Mouse (Mus musculus): Measurements from ENCODE around the gene Dusp10.

The Dusp10 gene

DNA sequence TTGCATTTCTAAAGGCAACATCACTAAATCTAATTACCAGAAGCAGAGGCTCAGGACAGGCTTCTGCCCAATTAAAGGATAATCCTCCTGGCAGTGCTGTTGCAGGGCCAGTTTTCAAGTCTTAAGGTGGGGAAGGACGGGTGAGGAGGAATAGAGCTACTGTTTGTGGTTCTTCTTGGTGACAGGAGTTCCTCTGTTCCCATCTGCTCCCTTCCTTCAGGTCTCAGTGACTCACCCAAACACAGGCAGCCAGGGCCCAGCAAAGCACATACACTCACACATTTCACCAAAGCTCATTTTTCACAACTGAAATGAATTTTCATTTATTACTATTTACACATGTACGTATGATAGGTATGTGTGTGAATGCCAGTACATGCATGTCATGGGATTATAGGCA lies 93.7 kb downstream of the Dusp10 start:
- no peak for TF ChIP-seq CTCF (conservative IDR thresholded peaks at IDR 0.05; ENCODE audit: low read length)
- no peak for TF ChIP-seq NANOG (IDR thresholded peaks at IDR 0.05; ENCODE audit: borderline replicate concordance, low read length)
- no peak for TF ChIP-seq POU5F1 (IDR thresholded peaks at IDR 0.05; ENCODE audit: borderline replicate concordance, low read length)
- Histone ChIP-seq H3K36me3 (ENCODE audit: insufficient read depth, low read length) (no peaks in the 10 kb centered on the region), H3K4me1 (replicated peaks; ENCODE audit: low read depth, low read length) (no peaks in the 10 kb centered on the region), H3K4me3 (replicated peaks; ENCODE audit: low read length) (no peak overlapping the region), H3K27me3 (ENCODE audit: insufficient read depth, low read length) (no peaks in the 10 kb centered on the region), H3K9me3 (ENCODE audit: low read length) (no peaks in the 10 kb centered on the region)

DNA sequence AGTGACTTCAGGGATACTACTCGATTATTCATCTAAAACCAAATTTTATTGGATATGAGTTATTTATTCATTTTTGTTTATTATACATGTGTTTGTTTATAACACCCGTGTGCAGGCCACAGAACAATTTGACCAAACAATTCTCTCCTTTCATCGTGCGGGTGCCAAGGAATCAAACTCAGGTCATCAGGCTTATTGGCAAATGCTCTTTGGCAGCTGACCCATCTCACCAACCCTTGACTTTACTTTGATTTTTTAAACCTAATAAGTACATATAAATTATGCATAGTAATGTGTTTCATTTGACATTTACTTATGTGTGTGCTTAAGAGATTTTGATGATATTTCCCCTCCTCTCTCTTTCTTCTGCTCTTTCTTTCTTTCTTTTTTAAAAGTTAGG lies 94.3 kb downstream of the Dusp10 start:
- H3K27me3 ChIP-seq (ENCODE audit: insufficient read depth, low read length), result no peaks in the 10 kb centered on the region
- no peak overlapping the region for H3K4me3 ChIP-seq (replicated peaks; ENCODE audit: low read length)
- H3K4me1 ChIP-seq (replicated peaks; ENCODE audit: low read depth, low read length), result no peaks in the 10 kb centered on the region
- no peaks in the 10 kb centered on the region for H3K36me3 ChIP-seq (ENCODE audit: insufficient read depth, low read length)
- no peak for TF ChIP-seq POU5F1 (IDR thresholded peaks at IDR 0.05; ENCODE audit: borderline replicate concordance, low read length)
- TF ChIP-seq CTCF (conservative IDR thresholded peaks at IDR 0.05; ENCODE audit: low read length), result no peak
- no peak for TF ChIP-seq NANOG (IDR thresholded peaks at IDR 0.05; ENCODE audit: borderline replicate concordance, low read length)
- no peaks in the 10 kb centered on the region for H3K9me3 ChIP-seq (ENCODE audit: low read length)

DNA sequence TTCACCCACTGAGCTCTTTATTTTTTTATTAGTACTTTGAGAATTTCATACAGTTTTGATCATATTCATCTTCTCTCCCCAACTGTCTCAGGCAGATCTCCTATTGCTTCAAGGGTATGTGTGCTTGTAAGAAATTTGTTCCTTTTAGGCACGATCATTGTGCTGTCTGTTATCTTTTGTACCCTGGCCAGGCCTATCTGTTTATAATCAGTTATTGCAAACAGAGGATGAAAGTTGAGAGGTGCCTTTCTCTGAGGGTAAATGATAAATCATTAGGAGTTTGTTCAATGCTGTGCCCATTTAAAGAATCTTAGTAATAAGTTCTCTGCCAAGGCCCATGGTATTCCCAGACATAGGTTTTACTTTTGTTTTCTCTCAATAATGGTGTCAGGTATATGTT lies 95.2 kb downstream of the Dusp10 start:
- Histone ChIP-seq H3K9me3 (ENCODE audit: low read length) (no peaks in the 10 kb centered on the region), H3K27me3 (ENCODE audit: insufficient read depth, low read length) (no peaks in the 10 kb centered on the region)

DNA sequence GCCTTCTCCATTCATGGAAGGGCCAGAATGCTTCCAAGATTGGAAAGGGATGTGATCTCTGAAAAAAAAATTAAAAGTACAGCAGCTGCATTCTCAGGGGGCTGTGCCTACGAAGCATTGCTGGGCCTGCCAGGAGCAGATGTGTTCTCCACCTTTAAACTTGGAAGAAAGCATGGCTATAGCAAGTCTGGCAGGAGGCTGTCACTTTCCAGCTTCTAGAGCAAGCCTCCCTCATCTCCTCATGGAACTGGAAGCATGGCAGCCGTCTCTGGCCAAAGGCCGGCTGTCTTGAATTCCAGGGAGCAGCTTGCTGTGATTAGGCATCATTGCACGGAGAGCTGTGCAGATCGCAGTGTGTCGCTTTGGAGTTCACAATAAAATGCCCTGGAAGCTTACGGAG lies 104.5 kb downstream of the Dusp10 start:
- no peaks in the 10 kb centered on the region for H3K36me3 ChIP-seq (ENCODE audit: insufficient read depth, low read length)
- no peaks in the 10 kb centered on the region for H3K9me3 ChIP-seq (ENCODE audit: low read length)
- no peak overlapping the region for H3K4me3 ChIP-seq (replicated peaks; ENCODE audit: low read length)
- TF ChIP-seq POU5F1 (IDR thresholded peaks at IDR 0.05; ENCODE audit: borderline replicate concordance, low read length), result no peak
- TF ChIP-seq CTCF (conservative IDR thresholded peaks at IDR 0.05; ENCODE audit: low read length), result no peak
- no peak for TF ChIP-seq NANOG (IDR thresholded peaks at IDR 0.05; ENCODE audit: borderline replicate concordance, low read length)
- H3K27me3 ChIP-seq (ENCODE audit: insufficient read depth, low read length), result no peaks in the 10 kb centered on the region
- H3K4me1 ChIP-seq (replicated peaks; ENCODE audit: low read depth, low read length), result no peaks in the 10 kb centered on the region

More for the DNA sequence above, 95.2 kb downstream of the Dusp10 start:
- Histone ChIP-seq H3K4me3 (replicated peaks; ENCODE audit: low read length) (no peak overlapping the region), H3K36me3 (ENCODE audit: insufficient read depth, low read length) (no peaks in the 10 kb centered on the region), H3K4me1 (replicated peaks; ENCODE audit: low read depth, low read length) (no peaks in the 10 kb centered on the region)
- TF ChIP-seq NANOG (IDR thresholded peaks at IDR 0.05; ENCODE audit: borderline replicate concordance, low read length), result no peak
- no peak for TF ChIP-seq POU5F1 (IDR thresholded peaks at IDR 0.05; ENCODE audit: borderline replicate concordance, low read length)
- no peak for TF ChIP-seq CTCF (conservative IDR thresholded peaks at IDR 0.05; ENCODE audit: low read length)

DNA sequence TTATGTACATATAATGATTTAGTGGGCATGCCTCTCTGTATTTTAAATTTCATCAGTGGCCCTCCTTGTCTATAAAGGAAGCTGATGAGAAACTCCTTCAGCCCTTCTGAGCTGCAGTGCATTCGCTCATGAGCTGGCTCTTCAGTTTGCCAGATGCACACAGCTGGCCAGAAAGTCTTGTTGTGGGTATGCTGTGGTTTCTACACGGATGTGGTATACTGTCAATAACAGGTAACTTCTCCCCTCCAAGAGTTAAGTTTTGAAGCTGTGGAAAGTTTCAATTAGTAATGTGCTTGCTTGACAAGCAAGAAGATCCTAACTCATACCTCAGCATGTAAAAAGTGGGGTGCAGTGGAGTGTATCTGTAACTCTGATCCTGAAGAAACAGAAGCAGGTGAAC lies 104.9 kb downstream of the Dusp10 start:
- Histone ChIP-seq H3K4me3 (replicated peaks; ENCODE audit: low read length) (no peak overlapping the region), H3K27me3 (ENCODE audit: insufficient read depth, low read length) (no peaks in the 10 kb centered on the region), H3K4me1 (replicated peaks; ENCODE audit: low read depth, low read length) (no peaks in the 10 kb centered on the region), H3K36me3 (ENCODE audit: insufficient read depth, low read length) (no peaks in the 10 kb centered on the region), H3K9me3 (ENCODE audit: low read length) (no peaks in the 10 kb centered on the region)
- TF ChIP-seq CTCF (conservative IDR thresholded peaks at IDR 0.05; ENCODE audit: low read length) (no peak), POU5F1 (IDR thresholded peaks at IDR 0.05; ENCODE audit: borderline replicate concordance, low read length) (no peak), NANOG (IDR thresholded peaks at IDR 0.05; ENCODE audit: borderline replicate concordance, low read length) (no peak)

DNA sequence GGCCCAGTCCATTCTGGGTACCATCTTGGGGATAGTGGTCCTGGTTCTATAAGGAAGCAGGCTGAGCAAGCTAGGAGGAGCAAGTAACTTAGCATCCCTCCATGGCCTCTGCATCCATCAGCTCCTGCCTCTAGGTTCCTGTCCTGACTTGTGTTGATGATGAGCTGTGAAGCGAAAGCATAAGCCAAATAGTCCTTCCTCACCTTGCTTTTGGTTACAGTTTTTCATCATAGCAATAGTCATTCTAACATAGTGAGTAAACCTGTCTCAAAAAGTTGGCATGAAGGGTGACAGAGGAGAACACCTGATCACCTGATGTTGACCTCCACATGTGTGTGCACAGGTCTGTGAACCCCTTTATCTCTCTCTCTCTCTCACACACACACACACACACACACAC lies 105.5 kb downstream of the Dusp10 start:
- no peaks in the 10 kb centered on the region for H3K27me3 ChIP-seq (ENCODE audit: insufficient read depth, low read length)
- H3K4me3 ChIP-seq (replicated peaks; ENCODE audit: low read length), result no peak overlapping the region
- no peaks in the 10 kb centered on the region for H3K36me3 ChIP-seq (ENCODE audit: insufficient read depth, low read length)
- H3K9me3 ChIP-seq (ENCODE audit: low read length), result no peaks in the 10 kb centered on the region
- TF ChIP-seq CTCF (conservative IDR thresholded peaks at IDR 0.05; ENCODE audit: low read length), result no peak
- no peaks in the 10 kb centered on the region for H3K4me1 ChIP-seq (replicated peaks; ENCODE audit: low read depth, low read length)
